In genomic region chr2:25265897-25266656, GRCm38 (mm10) we compare ENCODE assay signal across 8 mouse cellular contexts. TPM values are rescaled to one million over a fixed set of nuclear protein-coding genes. Genes with fewer than 3 reads are reported as not detected.
A peak's percentile ranks its signal among the peaks of the same experiment; 100 is the strongest.
DNase-seq lines count a peak whose midpoint lies in the region; ATAC-seq and TF ChIP-seq lines count a peak whose summit lies in the region.

No protein-coding gene starts in this region.

- WGBS in spleen, adult 2 months, result 47% methylated on average over 6 of the region's 6 CpGs
- 61% methylated on average over 6 of the region's 6 CpGs for WGBS in hindbrain, embryonic 12.5 days
- WGBS in liver, embryonic 15.5 days (ENCODE audit: insufficient replicate concordance), result 46% methylated on average over 6 of the region's 6 CpGs

- no peak for ATAC-seq in hindbrain, embryonic 12.5 days (ENCODE audit: low FRiP score)
- no peak for ATAC-seq in liver, embryonic 15.5 days (ENCODE audit: insufficient read depth)

- peaks cover 5% of the 10 kb centered on the region for H3K36me3 ChIP-seq in spleen, adult 2 months (ENCODE audit: control insufficient read depth, insufficient read depth, low read length)
- peaks cover 19% of the 10 kb centered on the region for H3K36me3 ChIP-seq in hindbrain, embryonic 12.5 days
- H3K36me3 ChIP-seq in liver, embryonic 15.5 days (replicated peaks), result peaks cover 36% of the 10 kb centered on the region

- TF ChIP-seq POLR2A in spleen, adult 2 months (IDR thresholded peaks at IDR 0.05; ENCODE audit: low read depth, low read length), result no peak
- TF ChIP-seq POLR2A in cortical plate, adult 2 months (IDR thresholded peaks at IDR 0.05; ENCODE audit: extremely low read depth, insufficient read depth, low read length), result peak; percentile 21; the same call in 1 of the 2 replicates

- H3K4me2 ChIP-seq in hindbrain, embryonic 12.5 days (replicated peaks), result peak overlapping the region; percentile 99
- H3K4me2 ChIP-seq in liver, embryonic 15.5 days, result peak overlapping the region; percentile 100

- H3K9ac ChIP-seq in hindbrain, embryonic 12.5 days, result peak overlapping the region; percentile 13
- peak overlapping the region; percentile 41 for H3K9ac ChIP-seq in liver, embryonic 15.5 days

- H3K27me3 ChIP-seq in spleen, adult 2 months (ENCODE audit: control insufficient read depth, insufficient read depth, low read length), result no peaks in the 10 kb centered on the region
- peaks cover 23% of the 10 kb centered on the region for H3K27me3 ChIP-seq in hindbrain, embryonic 12.5 days
- 0 out of 2 replicates have a peak, but pooled peaks cover 3% of the 10 kb centered on the region for H3K27me3 ChIP-seq in liver, embryonic 15.5 days

- H3K9me3 ChIP-seq in hindbrain, embryonic 12.5 days (replicated peaks), result no peaks in the 10 kb centered on the region
- H3K9me3 ChIP-seq in liver, embryonic 15.5 days (replicated peaks), result no peaks in the 10 kb centered on the region

- no peak for TF ChIP-seq CTCF in spleen, adult 2 months (IDR thresholded peaks at IDR 0.05; ENCODE audit: extremely low read depth, insufficient read depth, insufficient read length, insufficient replicate concordance)
- TF ChIP-seq CTCF in cortical plate, adult 2 months (IDR thresholded peaks at IDR 0.05; ENCODE audit: extremely low read depth, insufficient read depth, low read length), result no peak

- peaks cover 20% of the 10 kb centered on the region for H3K4me1 ChIP-seq in spleen, adult 2 months (ENCODE audit: control insufficient read depth, insufficient read depth, insufficient read length)
- H3K4me1 ChIP-seq in cortical plate, adult 2 months (ENCODE audit: control insufficient read depth, insufficient read depth, low read length), result peaks cover 7% of the 10 kb centered on the region
- peaks cover 58% of the 10 kb centered on the region for H3K4me1 ChIP-seq in hindbrain, embryonic 12.5 days
- H3K4me1 ChIP-seq in liver, embryonic 15.5 days (replicated peaks), result peaks cover 84% of the 10 kb centered on the region

- H3K27ac ChIP-seq in spleen, adult 2 months (ENCODE audit: insufficient read depth, low read length), result 0 out of 2 replicates have a peak overlapping the region, but pooled peaks have one; percentile 1
- H3K27ac ChIP-seq in cortical plate, adult 2 months (ENCODE audit: insufficient read depth, low read length), result peak overlapping the region; percentile 88
- 0 out of 2 replicates have a peak overlapping the region, but pooled peaks have one; percentile 8 for H3K27ac ChIP-seq in hindbrain, embryonic 12.5 days
- peak overlapping the region; percentile 66 for H3K27ac ChIP-seq in liver, embryonic 15.5 days (replicated peaks)

- DNase-seq in spleen, adult 2 months (ENCODE audit: low read depth in 1 of 2, low spot score in 2 of 2), result no peak
- no peak for DNase-seq in spleen, adult 12 weeks (ENCODE audit: low spot score)
- peak; percentile 46 for DNase-seq in urinary bladder, postnatal 25 days (ENCODE audit: low spot score)
- no peak for DNase-seq in embryo, embryonic 11 days
- DNase-seq in adrenal gland, adult 8-10 months, result no peak

- H3K4me3 ChIP-seq in spleen, adult 2 months (ENCODE audit: extremely low read depth, insufficient read depth, insufficient read length), result no peak overlapping the region
- peak overlapping the region; percentile 27 for H3K4me3 ChIP-seq in cortical plate, adult 2 months (ENCODE audit: insufficient read depth, low read length)
- no peak overlapping the region for H3K4me3 ChIP-seq in hindbrain, embryonic 12.5 days
- H3K4me3 ChIP-seq in liver, embryonic 15.5 days (replicated peaks), result peak overlapping the region; percentile 9; the same call in 1 of the 2 replicates

RNA-seq across cellular contexts. Expression of gene Tprn, which starts 3.7 kb away (rescaled TPM):
- 17.1 and 23.5 TPM in 2 replicates for polyA plus RNA-seq in spleen, adult 2 months (2012; rRNA removed)
- polyA plus RNA-seq in cortical plate, adult 2 months (2012; rRNA removed), result 14.0 and 22.0 TPM in 2 replicates
- 13.2 and 14.9 TPM in 2 replicates for polyA plus RNA-seq in hindbrain, embryonic 12.5 days (2016; fragmentation: Nextera tagmentation; extraction: Ambion mirVana)
- polyA plus RNA-seq in liver, embryonic 15.5 days (2015; fragmentation: Nextera tagmentation; extraction: Ambion mirVana), result 3.9 and 5.4 TPM in 2 replicates
- 10 to 100 TPM; 10.3 to 14.5 (median 11.1) TPM for total RNA-seq in adrenal gland, adult 8-10 months (2022)

RNA-seq across cellular contexts. Expression of gene Ssna1, which starts 6.2 kb away (rescaled TPM):
- 45.5 and 67.8 TPM in 2 replicates for polyA plus RNA-seq in spleen, adult 2 months (2012; rRNA removed)
- polyA plus RNA-seq in cortical plate, adult 2 months (2012; rRNA removed), result 87.9 and 93.2 TPM in 2 replicates
- 195 and 201 TPM in 2 replicates for polyA plus RNA-seq in hindbrain, embryonic 12.5 days (2016; fragmentation: Nextera tagmentation; extraction: Ambion mirVana)
- 116 and 124 TPM in 2 replicates for polyA plus RNA-seq in liver, embryonic 15.5 days (2015; fragmentation: Nextera tagmentation; extraction: Ambion mirVana)
- 10 to 100 TPM; 44.4 to 48.7 (median 47.0) TPM for total RNA-seq in adrenal gland, adult 8-10 months (2022)

RNA-seq across cellular contexts. Expression of gene Anapc2, which starts 6.2 kb away (rescaled TPM):
- polyA plus RNA-seq in spleen, adult 2 months (2012; rRNA removed), result 55.7 and 68.8 TPM in 2 replicates
- 75.7 and 76.5 TPM in 2 replicates for polyA plus RNA-seq in cortical plate, adult 2 months (2012; rRNA removed)
- polyA plus RNA-seq in hindbrain, embryonic 12.5 days (2016; fragmentation: Nextera tagmentation; extraction: Ambion mirVana), result 147 and 152 TPM in 2 replicates
- 41.7 and 45.0 TPM in 2 replicates for polyA plus RNA-seq in liver, embryonic 15.5 days (2015; fragmentation: Nextera tagmentation; extraction: Ambion mirVana)
- total RNA-seq in adrenal gland, adult 8-10 months (2022), result 100 to 1,000 TPM in 3 of 4 experiments, 10 to 100 TPM in 1; 94.6 to 118 (median 102) TPM

RNA-seq across cellular contexts. Expression of gene Tmem203, which starts 10.8 kb away (rescaled TPM):
- polyA plus RNA-seq in spleen, adult 2 months (2012; rRNA removed), result 44.4 and 60.5 TPM in 2 replicates
- 33.8 and 36.0 TPM in 2 replicates for polyA plus RNA-seq in cortical plate, adult 2 months (2012; rRNA removed)
- polyA plus RNA-seq in hindbrain, embryonic 12.5 days (2016; fragmentation: Nextera tagmentation; extraction: Ambion mirVana), result 16.5 and 18.6 TPM in 2 replicates
- 11.9 and 12.5 TPM in 2 replicates for polyA plus RNA-seq in liver, embryonic 15.5 days (2015; fragmentation: Nextera tagmentation; extraction: Ambion mirVana)
- 10 to 100 TPM; 28.4 to 43.0 (median 31.5) TPM for total RNA-seq in adrenal gland, adult 8-10 months (2022)

RNA-seq across cellular contexts. Expression of gene AL732309.1, which starts 19.4 kb away (rescaled TPM):
- 21.0 and 25.2 TPM in 2 replicates for polyA plus RNA-seq in spleen, adult 2 months (2012; rRNA removed)
- polyA plus RNA-seq in cortical plate, adult 2 months (2012; rRNA removed), result 14.0 and 15.5 TPM in 2 replicates
- 3.5 and 6.2 TPM in 2 replicates for polyA plus RNA-seq in hindbrain, embryonic 12.5 days (2016; fragmentation: Nextera tagmentation; extraction: Ambion mirVana)
- 1.7 and 1.9 TPM in 2 replicates for polyA plus RNA-seq in liver, embryonic 15.5 days (2015; fragmentation: Nextera tagmentation; extraction: Ambion mirVana)
- total RNA-seq in adrenal gland, adult 8-10 months (2022), result 1 to 10 TPM; 2.2 to 8.9 (median 6.1) TPM

Comparison
In these comparisons a context has a peak if more than half of its experiments do, and no peak if none do; other contexts are left out.
1. H3K27ac ChIP-seq: peak in every context shown above with its lines; median percentile 88 in cortical plate, adult 2 months; 66 in liver, embryonic 15.5 days; 8 in hindbrain, embryonic 12.5 days; 1 in spleen, adult 2 months.
2. H3K4me3 ChIP-seq: peak in cortical plate, adult 2 months (single experiment) and liver, embryonic 15.5 days (single experiment); none in spleen, adult 2 months (single experiment) and hindbrain, embryonic 12.5 days (single experiment).